Mouse (Mus musculus): ENCODE data around the gene Zfp2.

Zfp2 gene

DNA sequence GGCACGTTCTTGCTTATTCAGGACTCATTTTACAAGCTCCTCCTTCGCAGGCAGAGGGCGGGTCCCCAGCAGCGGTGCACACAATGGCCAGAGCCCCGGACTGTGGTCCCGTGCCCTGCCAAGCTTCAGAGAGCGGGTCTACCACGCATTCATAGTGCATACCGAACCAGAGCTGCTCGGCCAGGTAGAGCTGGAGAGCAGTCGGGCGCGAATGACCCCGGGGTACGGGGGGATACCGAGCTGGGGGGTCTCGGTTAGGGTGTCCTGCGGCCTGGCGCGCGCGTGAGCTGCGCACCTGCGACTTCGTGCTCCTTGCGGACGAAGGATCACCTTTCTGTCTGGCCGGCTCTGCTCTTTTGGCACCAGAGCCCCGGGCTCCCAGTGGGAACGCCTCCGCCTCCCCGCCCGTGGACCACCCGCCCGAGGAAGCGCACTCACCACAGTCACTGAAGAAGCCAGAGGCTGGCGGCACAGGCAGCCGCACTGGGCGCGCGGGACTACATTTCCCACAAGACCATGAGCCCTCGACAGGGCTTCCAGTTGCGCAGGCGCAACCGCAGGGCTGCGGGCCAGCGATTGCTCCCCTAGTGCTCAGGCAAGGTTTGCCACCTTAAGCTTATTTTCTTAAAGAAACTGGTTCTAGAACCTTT, at the start of gene Zfp2:
Gene Zfp2 (minus strand): TSS at position 495 of the 650 bp plus-strand sequence.
- peak; percentile 85 for DNase-seq (ENCODE audit: low read depth, low spot score)

DNA sequence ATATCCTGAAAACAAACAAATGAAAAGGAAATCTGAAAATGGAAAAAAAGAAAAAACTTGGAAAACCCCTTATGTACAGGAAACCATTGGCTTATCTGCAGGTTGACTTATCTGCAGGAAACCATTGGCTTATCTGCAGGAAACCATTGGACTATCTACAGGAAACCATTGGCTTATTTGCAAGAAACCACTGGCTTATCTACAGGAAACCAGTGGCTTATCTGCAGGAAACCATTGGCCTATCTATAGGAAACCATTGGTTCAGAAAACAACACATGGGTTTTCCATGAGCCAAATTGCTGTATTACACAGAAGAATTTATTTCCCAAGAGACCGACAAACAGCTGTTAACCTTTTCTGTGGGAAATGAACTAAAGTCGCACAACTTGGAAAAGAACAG, 48.9 kb upstream of the Zfp2 start:
- peak; percentile 36 for DNase-seq (ENCODE audit: low read depth, low spot score)

DNA sequence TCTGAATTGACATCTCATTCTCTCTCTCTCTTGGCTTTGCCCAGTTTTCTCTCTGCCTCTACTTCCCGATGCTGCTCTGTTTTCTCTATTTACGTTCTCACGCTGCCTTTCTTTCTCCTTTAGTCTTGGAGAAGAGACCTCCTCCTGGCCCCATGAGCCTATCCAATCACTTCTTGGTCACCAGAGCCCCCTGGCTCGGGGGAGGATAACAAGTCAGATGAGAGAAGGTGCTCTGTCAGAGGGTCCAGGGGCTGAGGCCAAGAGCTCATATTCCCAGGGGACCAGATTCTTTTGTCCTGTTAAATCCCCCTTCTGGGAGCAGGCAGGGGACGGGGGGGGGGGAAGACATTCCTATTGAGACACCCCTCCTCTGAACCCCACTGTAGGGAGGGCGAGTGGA, 37.7 kb upstream of the Zfp2 start, which contains the start of gene Prop1:
Gene Prop1 (minus strand): TSS at position 101 of the 400 bp plus-strand sequence.
- no peak for DNase-seq (ENCODE audit: low read depth, low spot score)

DNA sequence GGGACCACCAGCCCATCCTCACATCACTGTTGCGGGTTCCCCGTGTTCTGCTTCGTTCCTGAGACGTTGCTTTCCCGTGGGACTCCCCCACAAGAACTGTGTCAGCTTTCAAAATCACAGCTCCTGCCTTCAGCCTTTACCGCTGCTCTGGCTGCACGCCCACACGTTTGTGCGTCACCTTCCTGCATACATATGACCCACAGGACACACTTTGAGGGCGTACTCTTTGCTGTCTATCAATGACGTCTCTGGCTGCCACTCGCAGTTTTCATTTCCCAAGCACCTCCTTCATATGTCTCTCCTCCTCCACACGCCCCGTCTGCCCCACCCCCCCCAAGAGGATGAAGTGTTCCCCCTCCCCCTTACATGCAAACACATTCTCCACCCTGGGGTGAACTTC, 36.3 kb upstream of the Zfp2 start:
- no peak for DNase-seq (ENCODE audit: low read depth, low spot score)

DNA sequence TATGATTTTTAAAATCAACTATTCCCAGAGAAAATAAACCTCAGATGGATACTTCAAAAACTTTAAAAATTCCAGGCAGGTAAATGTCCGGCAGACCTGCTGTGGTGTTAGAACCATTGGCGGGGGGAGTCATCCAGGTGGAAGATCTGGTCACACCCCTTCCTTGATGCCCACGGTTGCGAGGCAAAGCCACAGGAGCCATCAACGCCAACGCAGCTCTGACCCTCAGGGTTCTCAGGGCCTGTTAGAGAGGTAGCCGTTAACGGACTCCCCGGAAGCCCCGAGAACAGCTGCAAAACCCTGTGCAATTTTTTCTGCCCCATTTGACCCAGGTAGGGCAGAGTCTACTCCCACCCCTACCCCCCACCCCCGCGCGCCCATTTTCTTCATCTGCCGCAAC, 27.5 kb upstream of the Zfp2 start, which contains the start of gene 4933414I15Rik:
Gene 4933414I15Rik (minus strand): TSS at position 260 of the 400 bp plus-strand sequence.
- DNase-seq (ENCODE audit: low read depth, low spot score), result no peak

DNA sequence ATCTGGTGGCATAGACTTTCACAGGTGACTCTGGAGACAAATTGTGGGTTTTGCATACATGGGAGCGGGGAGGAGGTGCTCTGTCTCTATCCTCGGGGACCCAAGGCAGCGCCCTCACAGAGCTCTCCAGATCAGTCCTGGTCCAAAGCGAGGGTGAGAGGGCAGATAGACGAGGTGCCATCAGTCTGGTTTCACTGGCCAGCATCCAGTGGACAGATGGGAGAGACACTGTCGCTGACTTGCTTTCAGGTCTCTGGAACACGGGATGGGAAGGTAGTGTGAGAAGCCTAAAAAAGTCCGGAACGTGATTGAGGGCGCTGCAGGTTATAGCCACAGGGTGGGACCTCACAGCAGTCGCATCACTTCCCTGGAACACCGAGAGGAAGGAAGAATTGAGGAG, 26.4 kb upstream of the Zfp2 start:
- DNase-seq (ENCODE audit: low read depth, low spot score), result no peak

DNA sequence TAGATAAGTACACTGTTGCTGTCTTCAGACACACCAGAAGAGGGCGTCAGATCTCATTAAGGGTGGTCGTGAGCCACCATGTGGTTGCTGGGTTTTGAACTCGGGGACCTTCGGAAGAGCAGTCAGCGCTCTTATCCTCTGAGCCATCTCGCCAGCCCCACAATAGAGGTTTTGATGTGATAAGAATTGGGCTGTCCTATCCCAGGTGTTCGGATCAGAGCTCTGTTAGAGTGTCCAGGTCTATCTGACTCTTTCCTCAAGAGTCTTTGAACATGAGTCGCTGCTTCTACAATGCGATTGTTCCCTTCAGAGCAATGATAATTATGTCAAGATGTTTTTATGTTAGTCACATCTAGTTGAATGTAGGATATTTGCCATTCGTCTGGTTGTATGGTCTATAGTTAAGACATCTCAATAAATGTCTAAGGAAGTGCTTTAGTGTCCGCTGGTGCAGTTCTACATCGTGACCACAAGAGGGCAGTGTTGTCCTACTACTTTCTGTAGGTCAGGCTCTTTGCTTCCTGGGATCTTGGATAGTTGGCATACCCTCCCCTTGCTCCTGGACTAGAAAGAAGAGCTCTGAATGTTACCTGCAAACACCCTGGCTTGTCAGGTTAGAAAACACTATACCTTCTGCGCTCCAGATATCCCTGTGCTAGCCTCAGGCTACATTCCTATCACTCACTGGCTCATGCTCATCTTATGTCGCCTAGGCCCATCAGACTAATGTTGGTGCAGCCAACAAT, 23.8 kb upstream of the Zfp2 start:
- DNase-seq (ENCODE audit: low read depth, low spot score), result peak; percentile 39

DNA sequence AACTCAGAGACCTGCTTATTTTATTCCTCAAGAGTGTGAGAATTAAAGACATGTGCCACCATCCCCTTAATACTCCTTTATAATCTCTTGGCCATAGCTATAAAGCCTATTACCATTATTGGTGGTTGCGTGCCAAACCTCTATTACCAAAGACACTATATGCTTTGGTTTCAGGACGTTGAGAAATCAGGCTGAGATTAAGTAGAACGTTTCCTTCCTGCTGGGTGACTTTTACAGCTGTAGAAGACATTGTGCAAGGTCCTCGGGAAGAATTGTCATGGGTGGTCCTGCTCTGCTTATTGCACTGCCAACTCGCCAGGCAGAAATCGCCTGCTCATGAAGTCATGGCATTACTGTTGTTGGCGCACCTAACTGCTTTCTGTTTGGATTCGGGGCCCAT, 22.5 kb upstream of the Zfp2 start:
- no peak for DNase-seq (ENCODE audit: low read depth, low spot score)

DNA sequence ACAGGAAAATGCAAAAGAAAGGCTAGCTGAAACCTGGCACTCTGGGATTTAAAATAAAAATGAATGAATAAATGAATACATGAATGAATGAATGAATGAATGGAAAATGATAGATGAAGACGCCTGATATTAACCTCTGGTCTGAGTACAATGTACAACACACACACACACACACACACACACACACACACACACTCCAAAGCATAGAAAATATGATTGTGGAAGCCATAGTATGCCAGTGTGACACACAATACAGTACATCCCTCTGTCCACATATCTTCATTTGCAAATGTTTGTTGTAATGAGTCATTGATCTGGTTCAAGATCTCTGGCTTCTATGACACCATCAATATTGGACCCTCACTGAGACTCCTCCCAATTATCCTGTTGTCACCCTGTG, 16.1 kb upstream of the Zfp2 start:
- DNase-seq (ENCODE audit: low read depth, low spot score), result no peak

DNA sequence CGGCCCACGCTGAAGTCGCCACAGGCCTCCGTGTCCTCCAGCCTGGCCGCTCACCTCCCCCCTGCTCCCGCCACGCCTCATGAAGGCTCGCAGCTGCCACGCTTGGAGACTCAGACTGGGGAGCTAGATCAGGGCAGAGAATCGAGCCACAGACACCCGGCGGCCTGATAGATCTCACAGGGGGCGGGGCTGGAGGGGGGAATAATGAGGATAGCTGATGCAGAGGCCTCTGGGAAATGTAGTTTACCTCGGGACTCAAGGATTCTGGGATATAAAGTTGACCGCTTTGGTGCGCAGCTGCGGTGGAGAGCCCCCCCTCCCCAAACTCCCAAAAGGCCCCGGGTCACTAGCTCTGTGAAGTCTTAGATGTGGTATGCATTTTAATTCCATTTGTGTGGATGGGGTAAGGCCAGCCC, 15.5 kb upstream of the Zfp2 start, which contains the start of gene Zfp354b:
Gene Zfp354b (minus strand): TSS at position 183 of the 416 bp plus-strand sequence.
- peak; percentile 66 for DNase-seq (ENCODE audit: low read depth, low spot score)

DNA sequence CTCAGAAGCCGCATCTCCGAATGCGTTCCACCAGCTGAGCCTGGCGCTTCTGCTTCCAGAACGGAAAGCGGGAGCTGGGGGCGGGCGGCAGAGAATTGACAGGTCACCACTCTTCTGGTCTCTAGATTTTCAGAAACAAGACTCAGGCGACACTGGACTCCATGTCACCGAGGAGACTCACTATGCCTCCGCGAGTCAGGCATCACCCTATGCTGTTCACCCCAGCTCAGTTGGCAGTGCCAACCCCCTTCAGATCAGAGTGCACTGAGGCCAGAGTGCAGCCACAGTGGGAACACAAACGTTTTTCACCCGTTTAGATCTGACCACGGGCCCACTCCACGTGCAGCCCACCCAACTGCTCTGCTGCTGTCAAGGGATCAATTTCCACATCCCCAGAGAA, 15.1 kb upstream of the Zfp2 start:
- no peak for DNase-seq (ENCODE audit: low read depth, low spot score)

DNA sequence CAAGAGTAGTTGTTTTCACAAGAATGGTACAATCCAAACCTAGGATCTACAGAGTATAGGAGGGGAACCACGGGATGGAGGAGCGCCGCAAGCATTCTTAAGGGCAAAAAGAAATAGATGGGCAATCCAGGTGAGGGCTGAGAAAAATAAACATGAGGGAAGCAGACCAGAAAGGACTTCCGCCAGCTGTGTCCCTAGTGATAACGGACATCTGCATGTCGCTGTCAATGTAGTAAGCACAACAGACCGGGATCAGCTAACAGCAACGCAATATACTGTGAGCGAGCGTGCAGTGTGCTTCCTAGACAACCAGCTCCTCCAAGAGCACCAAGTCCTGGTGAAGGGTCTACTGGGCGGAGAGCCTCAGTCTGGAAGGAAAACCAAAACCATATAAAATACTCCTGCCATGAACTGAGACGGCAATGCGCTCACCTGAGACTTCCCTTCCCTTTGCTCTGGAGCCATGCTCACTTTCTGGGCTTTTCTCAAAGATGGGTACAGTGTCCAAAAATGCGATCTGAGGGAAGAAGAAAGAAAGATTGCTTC, 14.6 kb upstream of the Zfp2 start:
- no peak for DNase-seq (ENCODE audit: low read depth, low spot score)

DNA sequence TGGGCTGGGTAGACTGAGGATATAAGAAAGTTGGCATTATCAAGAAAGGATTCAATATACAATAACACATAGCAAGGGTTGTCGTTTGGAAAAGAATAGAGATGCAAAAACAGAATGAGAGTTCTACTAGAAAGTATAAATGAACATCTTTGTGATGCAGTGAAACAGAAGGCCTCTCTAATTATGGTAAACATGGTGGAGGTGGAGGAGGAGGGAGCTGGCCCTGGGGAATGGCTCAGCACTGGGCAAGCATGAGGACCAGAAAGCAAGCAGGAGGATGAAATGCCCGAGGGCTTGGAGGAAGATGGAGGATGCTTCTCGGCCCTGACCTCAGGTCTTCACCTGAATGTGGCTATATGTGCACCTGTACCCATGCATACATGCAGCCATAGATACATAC, 1.5 kb downstream of the Zfp2 start:
- DNase-seq (ENCODE audit: low read depth, low spot score), result no peak

DNA sequence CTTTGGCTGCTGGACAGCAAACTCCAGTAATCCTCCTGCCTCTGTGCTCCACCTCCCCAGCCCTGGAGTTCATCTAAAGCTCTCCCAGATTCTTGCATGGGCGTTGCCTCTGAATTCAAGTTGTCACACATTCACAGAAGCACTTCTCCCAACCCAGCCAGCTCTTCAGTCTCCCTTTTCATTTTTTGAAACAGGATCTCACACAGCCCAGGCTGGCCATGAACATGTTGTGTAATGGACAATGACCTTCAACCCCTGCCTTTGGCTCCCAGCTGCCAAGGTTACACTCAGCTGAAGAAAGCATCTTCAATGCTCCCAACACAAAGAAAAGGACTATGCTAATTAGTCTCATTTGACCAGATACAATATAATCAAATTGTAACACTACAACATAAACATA, 2.7 kb downstream of the Zfp2 start:
- no peak for DNase-seq (ENCODE audit: low read depth, low spot score)

DNA sequence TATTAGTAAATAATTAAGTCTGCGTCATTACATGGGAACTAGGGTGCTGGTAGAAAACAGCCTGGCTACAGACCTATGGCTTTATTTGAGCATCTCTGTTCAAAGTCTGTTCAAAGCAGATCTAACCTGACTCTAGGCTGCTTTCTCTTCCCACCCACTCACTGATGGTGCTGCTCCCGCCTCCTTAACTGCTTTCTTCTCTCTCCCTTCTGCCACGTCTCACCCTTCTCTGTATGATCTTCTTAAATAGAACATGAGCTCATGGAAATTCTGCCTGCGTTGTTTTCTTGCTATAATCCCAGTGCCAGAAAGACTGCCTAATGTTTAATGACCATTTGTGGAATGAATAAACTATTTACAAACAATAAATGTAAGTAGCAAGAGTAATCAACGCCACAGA, 7.8 kb downstream of the Zfp2 start:
- DNase-seq (ENCODE audit: low read depth, low spot score), result no peak

DNA sequence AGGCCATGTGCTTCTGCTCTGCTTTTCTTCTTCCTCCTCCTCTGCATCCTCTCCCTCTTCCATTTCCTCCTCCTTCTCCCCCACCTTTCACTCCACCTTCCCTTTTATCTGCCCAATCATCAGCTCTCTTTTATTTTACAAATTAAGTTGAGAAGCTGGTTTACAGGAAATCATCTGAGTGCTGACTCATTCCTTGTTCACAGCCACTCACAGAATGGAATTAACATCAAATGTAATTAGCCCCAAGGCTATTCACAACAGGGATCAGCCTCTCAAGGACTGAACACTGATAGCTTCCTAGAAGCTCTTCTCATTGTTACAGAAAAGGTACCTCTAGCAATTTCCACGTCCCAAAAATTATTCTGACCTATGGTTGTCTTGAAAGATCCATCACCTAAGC, 18.6 kb downstream of the Zfp2 start:
- no peak for DNase-seq (ENCODE audit: low read depth, low spot score)

DNA sequence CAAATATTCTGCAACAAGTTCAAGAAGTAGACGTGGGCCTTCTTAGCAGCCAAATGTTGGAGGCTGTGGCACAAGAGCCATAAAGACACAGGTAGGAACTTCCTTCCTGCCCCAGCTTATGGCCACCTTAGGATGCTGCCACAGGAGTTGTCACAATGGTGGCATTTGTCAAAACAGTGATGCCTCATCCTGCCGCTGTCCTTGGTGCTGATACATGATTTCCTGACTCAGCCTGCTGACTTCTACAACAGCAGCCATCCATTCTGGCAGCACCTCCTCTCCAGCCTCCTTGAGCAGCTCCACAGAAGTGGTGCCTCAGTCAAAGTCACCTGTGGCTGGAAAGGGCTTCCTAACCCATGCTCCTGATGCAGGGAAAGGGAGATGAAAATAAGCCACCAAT, 23.5 kb downstream of the Zfp2 start:
- no peak for DNase-seq (ENCODE audit: low read depth, low spot score)

DNA sequence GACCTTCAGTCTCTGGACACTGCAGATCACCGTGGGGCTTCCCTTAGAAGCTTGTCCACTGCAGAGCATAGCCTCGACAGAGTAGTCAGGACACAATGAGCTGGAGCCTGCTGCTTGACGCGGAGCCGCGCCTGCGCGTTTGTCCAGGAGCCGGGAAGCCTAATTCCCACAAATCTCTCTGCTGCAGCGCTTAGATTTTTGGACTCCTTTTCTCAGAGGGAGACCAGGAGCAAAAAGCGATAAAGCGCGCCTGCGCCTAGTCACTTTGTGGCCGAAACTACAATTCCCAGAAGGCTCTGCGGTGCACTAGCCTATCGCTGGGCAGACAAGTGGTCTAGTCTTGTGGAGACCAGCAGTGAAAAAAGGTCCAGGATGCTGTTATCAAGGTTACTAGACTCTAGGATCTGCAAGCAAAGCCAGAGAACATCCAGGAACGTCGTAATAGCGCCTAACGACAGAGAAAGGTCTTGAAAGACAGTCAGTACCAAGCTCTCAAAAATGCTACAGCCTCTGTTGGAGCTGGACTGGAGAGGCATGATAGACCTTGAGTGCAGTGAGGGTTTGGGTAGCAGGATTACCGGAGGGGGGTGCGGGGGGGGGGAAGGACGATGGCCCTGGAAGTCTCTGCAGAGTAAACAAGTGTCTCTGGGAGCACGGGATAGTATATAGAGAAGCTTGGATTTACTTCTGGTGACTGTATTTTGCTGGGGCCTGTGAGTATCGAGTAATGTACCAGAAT, 28.4 kb downstream of the Zfp2 start, which contains the start of gene Zfp454:
Gene Zfp454 (minus strand): TSS at position 262 of the 739 bp plus-strand sequence.
- DNase-seq (ENCODE audit: low read depth, low spot score), result peak; percentile 76

DNA sequence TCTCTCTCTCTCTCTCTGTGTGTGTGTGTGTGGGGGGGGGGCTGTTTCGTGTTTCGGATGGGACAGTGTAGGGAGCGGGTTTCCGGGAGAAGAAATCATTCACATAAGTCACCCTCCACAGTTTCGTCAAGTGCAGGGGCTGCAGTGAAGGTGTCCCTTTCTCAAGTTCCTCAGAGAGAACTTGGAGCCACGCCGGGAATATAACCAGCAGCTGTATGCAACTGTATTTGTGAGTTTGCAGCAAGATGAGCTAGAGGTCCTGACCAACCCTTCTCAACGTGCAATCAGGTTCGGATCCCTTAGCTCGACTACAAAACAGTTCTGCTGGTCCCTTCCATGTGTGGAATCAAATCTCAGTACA, 29.1 kb downstream of the Zfp2 start:
- DNase-seq (ENCODE audit: low read depth, low spot score), result no peak

DNA sequence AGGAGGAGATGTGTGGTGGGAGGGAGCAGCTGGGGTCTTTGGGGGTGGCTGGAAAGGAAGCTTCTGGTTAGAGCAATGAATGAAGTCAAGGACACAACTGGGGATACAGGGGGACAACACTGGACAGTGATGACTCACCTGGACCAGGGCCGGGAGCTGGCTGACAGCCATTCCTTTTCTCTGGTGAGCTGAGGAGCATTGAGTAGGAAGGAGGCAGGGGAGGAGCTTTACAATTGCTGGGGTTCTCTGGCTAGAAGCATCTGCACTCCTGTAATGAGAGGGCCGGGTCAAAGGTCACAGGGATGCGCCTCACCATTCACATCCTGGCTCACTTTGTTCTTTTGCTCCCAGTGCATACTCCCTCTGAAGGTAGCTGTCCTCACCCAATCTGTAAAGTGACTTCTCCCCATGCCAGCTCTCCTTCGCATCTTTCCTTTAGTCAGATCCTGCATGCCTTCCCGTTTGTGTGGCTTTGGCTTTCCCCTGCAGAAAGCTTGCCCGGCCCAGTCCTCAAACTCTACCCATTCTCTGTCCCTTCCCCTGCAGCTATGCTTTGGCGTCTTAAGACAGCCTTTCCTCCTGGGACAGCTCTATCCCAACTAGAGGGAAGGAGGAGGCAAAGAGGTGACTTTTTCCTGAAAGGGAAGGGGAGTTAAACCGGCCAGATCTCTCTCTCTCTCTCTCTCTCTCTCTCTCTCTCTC, 29.6 kb downstream of the Zfp2 start:
- no peak for DNase-seq (ENCODE audit: low read depth, low spot score)

DNA sequence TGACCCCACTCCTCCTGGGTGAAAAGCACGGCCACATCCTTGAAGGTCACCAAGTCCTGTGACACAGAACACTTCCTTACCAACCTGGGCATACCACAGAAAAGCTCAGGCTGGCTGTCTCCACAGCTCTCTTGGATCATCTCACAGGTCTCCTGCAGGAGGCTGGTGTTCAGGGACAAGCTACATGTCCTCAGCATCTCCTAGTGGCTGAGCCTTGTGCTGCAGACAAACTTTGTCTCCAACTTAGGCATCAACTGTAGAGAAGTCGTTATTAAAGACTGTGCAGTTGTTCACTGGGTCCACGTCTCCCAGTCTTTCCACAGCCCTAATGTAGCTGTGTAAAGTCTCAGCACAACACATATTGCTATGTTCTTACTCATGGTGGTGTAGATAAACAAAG, 32.2 kb downstream of the Zfp2 start:
- no peak for DNase-seq (ENCODE audit: low read depth, low spot score)

DNA sequence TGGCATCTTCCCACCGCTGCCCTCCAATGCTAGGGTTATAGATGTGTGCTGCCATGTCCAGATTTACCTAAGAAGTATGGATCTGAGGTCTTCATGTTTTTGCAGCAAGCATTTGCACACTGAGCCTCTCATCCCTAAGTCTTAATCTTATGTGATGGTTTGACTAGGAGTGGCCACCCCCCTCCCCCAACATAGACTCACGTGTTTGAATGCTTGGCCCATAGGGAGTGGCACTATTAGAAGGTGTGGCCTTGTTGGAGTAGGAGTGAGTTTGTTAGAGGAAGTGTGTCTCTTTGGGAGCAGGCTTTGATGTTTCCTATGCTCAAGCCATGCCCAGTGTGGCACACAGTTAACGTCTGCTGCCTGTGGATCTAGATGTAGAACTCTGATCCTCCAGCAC, 37.3 kb downstream of the Zfp2 start:
- DNase-seq (ENCODE audit: low read depth, low spot score), result no peak

Data from skeletal muscle tissue, adult 2 months (tissue).